Mouse (Mus musculus) forebrain, embryonic 16.5 days (tissue): ENCODE results near the gene Mthfs. TPM values are rescaled to one million over a fixed set of nuclear protein-coding genes. Genes with fewer than 3 reads are reported as not detected.
A peak's percentile ranks its signal among the peaks of the same experiment; 100 is the strongest.

Experiments
- ATAC-seq: fragments of 200-750 bp; cut with Nextera tagmentation; 2 replicates; pipeline ENCODE4 v1.8.0; 2017; ENCODE audit warnings: mild to moderate bottlenecking, moderate library complexity
- H3K27ac ChIP-seq: fragments of 300-500 bp; sonication (generic); 2 replicates; pipeline ENCODE4 v1.5.1; 2014; ENCODE audit warnings: low read length, control low read depth
- H3K27me3 ChIP-seq: fragments of 300-500 bp; sonication (generic); replicated peaks from 2 replicates; pipeline ENCODE4 v1.6.1; 2014; ENCODE audit warnings: low read length; ENCODE audit not compliant: control insufficient read depth, insufficient read depth
- H3K36me3 ChIP-seq: fragments of 300-500 bp; sonication (generic); 2 replicates; pipeline ENCODE4 v1.6.1; 2014; ENCODE audit not compliant: control insufficient read depth, insufficient read depth
- H3K4me1 ChIP-seq: fragments of 300-500 bp; sonication (generic); replicated peaks from 2 replicates; pipeline ENCODE4 v1.6.1; 2014; ENCODE audit warnings: low read length; ENCODE audit not compliant: control insufficient read depth, insufficient read depth
- H3K4me2 ChIP-seq: fragments of 300-500 bp; sonication (generic); 2 replicates; pipeline ENCODE4 v1.6.1; 2014; ENCODE audit warnings: mild to moderate bottlenecking, low read length, control low read depth
- H3K4me3 ChIP-seq: fragments of 300-500 bp; sonication (generic); replicated peaks from 2 replicates; pipeline ENCODE4 v1.5.1; 2014; ENCODE audit warnings: mild to moderate bottlenecking, low read length, control low read depth
- H3K9ac ChIP-seq: fragments of 300-500 bp; sonication (generic); replicated peaks from 2 replicates; pipeline ENCODE4 v1.6.1; 2014; ENCODE audit warnings: low read depth, low read length, control low read depth
- H3K9me3 ChIP-seq: fragments of 300-500 bp; sonication (generic); 2 replicates; pipeline ENCODE4 v1.6.1; 2016; ENCODE audit warnings: low read length; ENCODE audit not compliant: control insufficient read depth
- WGBS: fragments of 180-500 bp; shearing (Covaris S2); extraction: QIAGEN DNeasy Blood & Tissue Kit; methylation state at CpG from one replicate; pipeline ENCODE4 v1.1.7; 2014; 5-methylcytosine and 5-hydroxymethylcytosine counted together
- polyA plus RNA-seq: library from polyadenylated mRNA; unstranded; fragments of >200 nt; fragmentation: Nextera tagmentation; extraction: Ambion mirVana; gene quantifications from 2 replicates; pipeline ENCODE4 v1.2.1, GENCODE M21; 2015

Gene Mthfs
- polyA plus RNA-seq, 1 experiment from 2014 or later = 10.6 TPM

DNA sequence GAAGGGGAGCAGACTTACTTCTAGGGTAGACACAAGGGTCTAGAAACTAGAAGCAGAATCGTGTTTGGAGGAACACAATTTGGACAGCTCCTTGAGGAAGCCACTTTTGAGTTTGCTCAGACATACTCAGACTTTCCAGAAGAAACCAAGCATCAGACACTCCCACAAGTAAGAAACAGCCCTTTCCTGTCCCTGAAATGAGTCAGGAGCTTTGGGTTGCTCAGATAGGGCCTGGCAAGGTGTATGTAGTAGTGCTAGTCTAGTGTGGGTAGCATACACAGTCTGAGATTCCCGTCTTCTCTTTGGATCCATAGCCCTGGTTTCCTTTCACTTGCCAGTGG lies 98.7 kb downstream of the Mthfs start:
- 77% methylated on average over 2 of the region's 2 CpGs for WGBS
- Histone ChIP-seq H3K4me2 (no peak overlapping the region), H3K9me3 (no peaks in the 10 kb centered on the region), H3K4me3 (no peak overlapping the region), H3K9ac (no peak overlapping the region), H3K27me3 (no peaks in the 10 kb centered on the region), H3K4me1 (no peaks in the 10 kb centered on the region), H3K27ac (no peak overlapping the region), H3K36me3 (no peaks in the 10 kb centered on the region)
- peak; percentile 18; the same call in 1 of the 2 replicates for ATAC-seq

DNA sequence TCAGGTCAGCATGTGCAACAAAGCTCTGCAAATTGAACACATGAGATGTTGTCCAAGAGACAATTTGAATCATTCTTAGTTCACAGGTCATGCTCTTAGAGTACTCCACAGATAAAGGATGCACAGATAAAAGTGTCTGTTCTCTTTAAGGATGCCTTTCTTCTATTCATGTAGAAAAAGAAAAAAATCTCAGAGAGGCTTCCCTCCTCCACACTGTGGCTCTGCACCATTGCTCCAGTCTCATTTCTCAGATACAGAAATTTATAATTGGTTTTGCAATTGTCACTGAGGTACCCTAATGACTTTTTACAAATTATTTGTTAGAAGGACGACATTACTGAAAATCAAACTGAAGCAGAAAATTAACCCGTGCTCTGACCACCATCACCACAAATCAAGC lies 101.2 kb downstream of the Mthfs start:
- Histone ChIP-seq H3K4me2 (no peak overlapping the region), H3K36me3 (no peaks in the 10 kb centered on the region), H3K4me1 (no peaks in the 10 kb centered on the region), H3K27ac (no peak overlapping the region), H3K4me3 (no peak overlapping the region), H3K27me3 (no peaks in the 10 kb centered on the region), H3K9ac (no peak overlapping the region), H3K9me3 (no peaks in the 10 kb centered on the region)
- 74% methylated on average over 2 of the region's 2 CpGs for WGBS
- no peak for ATAC-seq

DNA sequence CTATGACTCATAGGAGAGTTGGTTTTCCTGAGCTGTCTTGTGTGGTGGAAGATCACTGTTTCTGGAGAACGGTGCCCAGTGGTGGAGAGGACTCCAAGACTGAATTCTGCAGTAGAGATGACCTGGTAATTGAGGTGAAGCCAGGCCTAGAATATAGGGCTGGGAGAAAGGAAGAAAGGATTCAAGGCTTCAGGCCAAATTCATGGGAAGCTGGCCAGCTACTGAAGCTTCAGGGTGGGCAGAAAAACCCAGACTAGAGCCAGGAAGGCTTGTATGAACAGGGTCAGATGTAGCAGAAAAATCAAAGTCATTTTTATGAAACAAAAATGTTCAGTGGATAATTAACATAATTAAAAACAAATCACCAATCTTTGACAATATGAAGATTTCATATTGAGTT lies 163.3 kb downstream of the Mthfs start:
- H3K27ac ChIP-seq = no peak overlapping the region
- H3K4me1 ChIP-seq = no peaks in the 10 kb centered on the region
- no peaks in the 10 kb centered on the region for H3K36me3 ChIP-seq
- no peak for ATAC-seq
- H3K27me3 ChIP-seq = no peaks in the 10 kb centered on the region
- no peak overlapping the region for H3K9ac ChIP-seq
- no peak overlapping the region for H3K4me3 ChIP-seq
- 68% methylated on average over 1 of the region's 1 CpGs for WGBS
- no peak overlapping the region for H3K4me2 ChIP-seq
- no peaks in the 10 kb centered on the region for H3K9me3 ChIP-seq

DNA sequence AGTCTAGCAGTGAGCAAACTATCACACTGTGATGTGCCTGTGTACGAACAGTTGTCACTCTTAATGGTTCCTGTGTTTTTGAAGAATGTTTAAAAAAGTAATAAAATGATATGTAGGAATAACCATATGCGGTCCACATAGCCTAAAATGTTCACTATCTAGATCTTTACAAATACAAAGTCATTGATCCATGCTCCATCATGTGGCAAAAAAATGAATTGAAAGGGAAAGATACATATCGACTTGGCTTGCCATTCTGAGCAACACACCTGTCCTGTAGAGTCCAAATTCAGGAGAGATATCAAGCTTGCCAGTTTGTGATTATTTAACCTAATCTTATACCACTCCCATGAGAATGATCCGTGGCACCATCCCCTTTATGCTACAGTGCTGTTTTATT lies 164.2 kb downstream of the Mthfs start:
- Histone ChIP-seq H3K27me3 (no peaks in the 10 kb centered on the region), H3K36me3 (no peaks in the 10 kb centered on the region), H3K4me1 (no peaks in the 10 kb centered on the region), H3K27ac (no peak overlapping the region), H3K9ac (no peak overlapping the region), H3K9me3 (no peaks in the 10 kb centered on the region), H3K4me3 (no peak overlapping the region), H3K4me2 (no peak overlapping the region)
- ATAC-seq = no peak
- 88% methylated on average over 4 of the region's 4 CpGs for WGBS

DNA sequence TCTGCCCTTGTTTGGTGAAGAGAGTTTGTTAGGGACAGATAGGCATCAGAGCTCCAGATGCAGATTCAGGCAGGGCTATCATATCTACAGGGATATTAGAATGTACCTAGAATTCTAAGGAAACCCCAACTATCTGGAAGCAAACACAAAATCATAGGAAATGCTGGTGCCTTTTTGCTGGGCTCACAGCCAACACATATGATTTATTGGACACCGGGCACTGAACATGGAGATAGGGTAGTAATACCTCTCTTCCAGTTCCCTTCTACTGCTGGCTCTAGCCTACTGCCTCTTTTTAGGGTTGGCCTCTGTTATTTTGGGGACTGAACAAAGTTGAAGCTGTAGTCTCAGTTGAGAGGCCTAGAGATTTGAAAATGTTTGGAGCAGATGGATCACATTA lies 192.6 kb downstream of the Mthfs start:
- H3K27ac ChIP-seq = no peak overlapping the region
- no peaks in the 10 kb centered on the region for H3K36me3 ChIP-seq
- WGBS = 84% methylated on average over 1 of the region's 1 CpGs
- ATAC-seq = no peak
- H3K9ac ChIP-seq = no peak overlapping the region
- no peaks in the 10 kb centered on the region for H3K27me3 ChIP-seq
- no peaks in the 10 kb centered on the region for H3K4me1 ChIP-seq
- no peak overlapping the region for H3K4me2 ChIP-seq
- no peaks in the 10 kb centered on the region for H3K9me3 ChIP-seq
- no peak overlapping the region for H3K4me3 ChIP-seq

Other genes with a start within 250 kb of the Mthfs start
- gene Trim43b, start 117.8 kb upstream of the Mthfs start, polyA plus RNA-seq = not detected in 2 replicates
- 1.1 TPM in 2 replicates for gene Bcl2a1b, start 11.5 kb upstream of the Mthfs start, polyA plus RNA-seq
- gene Gm29094, start 11.3 kb upstream of the Mthfs start, polyA plus RNA-seq = not detected in 2 replicates